Mouse (Mus musculus): ENCODE measurements around the gene Gpr18.

- no peak for TF ChIP-seq CTCF (IDR thresholded peaks at IDR 0.05; ENCODE audit: extremely low read depth, insufficient read depth, low read length)
- no peak for TF ChIP-seq POLR2A (IDR thresholded peaks at IDR 0.05; ENCODE audit: extremely low read depth, insufficient read depth, low read length)
Measured at GRCm38 (mm10) chr14:121896126-121897090, 19.2 kb downstream of the Gpr18 start.

Measured in cortical plate, adult 2 months (tissue).